Comparison of ENCODE assay signal across 9 mouse cellular contexts in genomic region chr2:69380281-69380680, GRCm38 (mm10). TPM values are rescaled to one million over a fixed set of nuclear protein-coding genes. Genes with fewer than 3 reads are reported as not detected.
DNase-seq lines count a peak whose midpoint lies in the region; ATAC-seq and TF ChIP-seq lines count a peak whose summit lies in the region.
"Had no signal": no experiment of that assay in that cellular context is flagged by ENCODE, and none has a peak within 500 bp of the region (broad histone marks: within the 10 kb centered on the region; RNA-seq: fewer than 3 reads in every experiment).

Gene Dhrs9, plus strand, starts transcription at chr2:69380445.

- H3K4me1 ChIP-seq in heart, embryonic 13.5 days = 0 out of 2 replicates have a peak, but pooled peaks cover 3% of the 10 kb centered on the region
- H3K4me1 ChIP-seq in heart, embryonic 11.5 days (ENCODE audit: control insufficient read depth, insufficient read depth, low read length) = no peaks in the 10 kb centered on the region
- peaks cover 0 to 4% of the 10 kb centered on the region in 2 experiments; a peak in 1 of 4 replicates for H3K4me1 ChIP-seq in liver, embryonic 14.5 days (replicated peaks; ENCODE audit: control insufficient read depth in 2 of 2, insufficient read depth in 2 of 2, low read length in 1 of 2)
- no peaks in the 10 kb centered on the region for H3K4me1 ChIP-seq in midbrain, embryonic 11.5 days (ENCODE audit: control insufficient read depth, insufficient read depth, low read length)

- H3K36me3 ChIP-seq in heart, embryonic 13.5 days = no peaks in the 10 kb centered on the region
- H3K36me3 ChIP-seq in heart, embryonic 11.5 days (ENCODE audit: control insufficient read depth, insufficient read depth, low read length) = no peaks in the 10 kb centered on the region
- H3K36me3 ChIP-seq in liver, embryonic 14.5 days (replicated peaks; ENCODE audit: control insufficient read depth, insufficient read depth, low read depth) = no peaks in the 10 kb centered on the region
- no peaks in the 10 kb centered on the region for H3K36me3 ChIP-seq in midbrain, embryonic 11.5 days (ENCODE audit: control insufficient read depth, insufficient read depth, low read length)

- H3K9me3 ChIP-seq in heart, embryonic 13.5 days = no peaks in the 10 kb centered on the region
- no peaks in the 10 kb centered on the region for H3K9me3 ChIP-seq in heart, embryonic 11.5 days (replicated peaks; ENCODE audit: control insufficient read depth, low read length)
- no peaks in the 10 kb centered on the region for H3K9me3 ChIP-seq in liver, embryonic 14.5 days (ENCODE audit: control insufficient read depth, low read length)
- no peaks in the 10 kb centered on the region for H3K9me3 ChIP-seq in midbrain, embryonic 11.5 days (ENCODE audit: control insufficient read depth, low read length)

- TF ChIP-seq EP300 in liver, embryonic 14.5 days (IDR thresholded peaks at IDR 0.05; ENCODE audit: low read depth) = no peak

- no peak within 1 kb of the TSS for H3K27ac ChIP-seq in heart, embryonic 13.5 days (replicated peaks)
- H3K27ac ChIP-seq in heart, embryonic 11.5 days (ENCODE audit: low read depth, low read length) = no peak within 1 kb of the TSS
- no peak within 1 kb of the TSS for H3K27ac ChIP-seq in liver, embryonic 14.5 days
- no peak within 1 kb of the TSS for H3K27ac ChIP-seq in midbrain, embryonic 11.5 days (ENCODE audit: low read depth, low read length)

- 27% methylated on average over 13 of the region's 13 CpGs for WGBS in heart, embryonic 13.5 days
- WGBS in heart, embryonic 11.5 days (ENCODE audit: insufficient replicate concordance) = 32% methylated on average over 13 of the region's 13 CpGs
- 7% methylated on average over 13 of the region's 13 CpGs for WGBS in liver, embryonic 14.5 days (ENCODE audit: insufficient replicate concordance)
- WGBS in midbrain, embryonic 11.5 days = 82% methylated on average over 13 of the region's 13 CpGs

- H3K27me3 ChIP-seq in heart, embryonic 13.5 days (replicated peaks) = no peaks in the 10 kb centered on the region
- no peaks in the 10 kb centered on the region for H3K27me3 ChIP-seq in heart, embryonic 11.5 days (ENCODE audit: control insufficient read depth, insufficient read depth, low read length)
- no peaks in the 10 kb centered on the region for H3K27me3 ChIP-seq in liver, embryonic 14.5 days (ENCODE audit: control insufficient read depth, insufficient read depth, low read length)
- no peaks in the 10 kb centered on the region for H3K27me3 ChIP-seq in midbrain, embryonic 11.5 days (ENCODE audit: control insufficient read depth, insufficient read depth, low read length)

- DNase-seq in liver, embryonic 14.5 days (ENCODE audit: low read depth in 3 of 3, low spot score in 3 of 3) = peak in 2 of 3 experiments; percentile 11 to 58
- no peak for DNase-seq in midbrain, embryonic 11.5 days (ENCODE audit: low spot score, missing footprints)
- no peak for DNase-seq in layer of hippocampus, adult 18-20 months (ENCODE audit: low spot score in 2 of 2)

- no peak for ATAC-seq in heart, embryonic 13.5 days (ENCODE audit: extremely low read depth, insufficient number of reproducible peaks, low FRiP score, low TSS enrichment)
- ATAC-seq in heart, embryonic 11.5 days (replicated peaks; ENCODE audit: insufficient number of reproducible peaks, low FRiP score, low TSS enrichment) = no peak
- ATAC-seq in activated CD4-positive, CD25-positive, alpha-beta regulatory T cell, adult 4 months = peak; percentile 82
- no peak for ATAC-seq in liver, embryonic 14.5 days (ENCODE audit: insufficient read depth)
- peak; percentile 90 for ATAC-seq in neutrophil, adult 5-6 weeks (ENCODE audit: extremely low read depth, insufficient number of reproducible peaks, low FRiP score, poor library complexity, severe bottlenecking)
- ATAC-seq in cerebellum, adult (ENCODE audit: insufficient number of reproducible peaks, low FRiP score, low TSS enrichment) = no peak
- ATAC-seq in midbrain, embryonic 11.5 days (ENCODE audit: low FRiP score) = no peak

- no peak for TF ChIP-seq CTCF in liver, embryonic 14.5 days (IDR thresholded peaks at IDR 0.05; ENCODE audit: low read depth)

- H3K9ac ChIP-seq in heart, embryonic 13.5 days = no peak within 1 kb of the TSS
- no peak within 1 kb of the TSS for H3K9ac ChIP-seq in heart, embryonic 11.5 days (ENCODE audit: low read depth, low read length)
- H3K9ac ChIP-seq in liver, embryonic 14.5 days (replicated peaks) = no peak within 1 kb of the TSS
- no peak within 1 kb of the TSS for H3K9ac ChIP-seq in midbrain, embryonic 11.5 days (ENCODE audit: low read length)

- no peak within 1 kb of the TSS for H3K4me3 ChIP-seq in heart, embryonic 13.5 days
- H3K4me3 ChIP-seq in heart, embryonic 11.5 days (ENCODE audit: low read depth, low read length) = no peak within 1 kb of the TSS
- H3K4me3 ChIP-seq in liver, embryonic 14.5 days (ENCODE audit: insufficient read depth in 1 of 2, low read depth in 2 of 2, low read length in 2 of 2) = no peak within 1 kb of the TSS
- H3K4me3 ChIP-seq in midbrain, embryonic 11.5 days (ENCODE audit: low read depth, low read length) = no peak within 1 kb of the TSS

- peak within 1 kb of the TSS; percentile 16; the same call in 1 of the 2 replicates for H3K4me2 ChIP-seq in heart, embryonic 13.5 days
- H3K4me2 ChIP-seq in heart, embryonic 11.5 days = no peak within 1 kb of the TSS
- H3K4me2 ChIP-seq in liver, embryonic 14.5 days (ENCODE audit: low read depth) = no peak within 1 kb of the TSS
- no peak within 1 kb of the TSS for H3K4me2 ChIP-seq in midbrain, embryonic 11.5 days

RNA-seq across cellular contexts. Expression of gene Dhrs9, which starts in this region (rescaled TPM):
- 0.04 TPM in 1 of 2 replicates, not detected in the other for polyA plus RNA-seq in heart, embryonic 13.5 days (2015; fragmentation: Nextera tagmentation; extraction: Ambion mirVana)
- polyA plus RNA-seq in heart, embryonic 11.5 days (2014; fragmentation: Nextera tagmentation; extraction: Ambion mirVana) = not detected in 2 replicates
- not detected for polyA plus RNA-seq in activated CD4-positive, CD25-positive, alpha-beta regulatory T cell, adult 4 months (2017; shearing (Covaris generic))
- 0.44 and 0.45 TPM in 2 replicates for polyA plus RNA-seq in liver, embryonic 14.5 days (2012; rRNA removed)
- 0.14 and 0.18 TPM in 2 replicates for polyA plus RNA-seq in liver, embryonic 14.5 days (2014; fragmentation: Nextera tagmentation; extraction: Ambion mirVana)
- total RNA-seq in neutrophil, adult 5-6 weeks (2017) = 107 and 115 TPM in 2 replicates
- polyA plus RNA-seq in midbrain, embryonic 11.5 days (2014; fragmentation: Nextera tagmentation; extraction: Ambion mirVana) = not detected in 2 replicates
- total RNA-seq in layer of hippocampus, adult 18-20 months (2021) = not detected
- polyA plus RNA-seq: embryonic facial prominence, embryonic 11.5 days had no signal

Comparison
In these comparisons a context has a peak if more than half of its experiments do, and no peak if none do; other contexts are left out.
1. RNA of gene Dhrs9 (total RNA-seq): 107 to 115 TPM in neutrophil, adult 5-6 weeks; not detected in layer of hippocampus, adult 18-20 months; every median in the first group is over 100 times any median in the second.
2. Peak in ATAC-seq in activated CD4-positive, CD25-positive, alpha-beta regulatory T cell, adult 4 months; RNA of the gene not detected or under 1 TPM.
3. Peak in DNase-seq in liver, embryonic 14.5 days; RNA of the gene not detected or under 1 TPM.